Mouse (Mus musculus) liver, adult 2 months (tissue): Measurements from ENCODE around the gene Lmx1a.

Source experiments
- CTCF ChIP-seq: fragments of 200-500 bp; IDR thresholded peaks from 2 replicates; pipeline ENCODE4 v1.5.1; 2011; ENCODE audit warnings: low read depth, low read length, control low read depth
- POLR2A ChIP-seq: fragments of 200-500 bp; IDR thresholded peaks from 2 replicates; pipeline ENCODE4 v1.6.1; 2011; ENCODE audit warnings: low read length, control low read depth; ENCODE audit not compliant: insufficient read depth; ENCODE audit errors: extremely low read depth

DNA sequence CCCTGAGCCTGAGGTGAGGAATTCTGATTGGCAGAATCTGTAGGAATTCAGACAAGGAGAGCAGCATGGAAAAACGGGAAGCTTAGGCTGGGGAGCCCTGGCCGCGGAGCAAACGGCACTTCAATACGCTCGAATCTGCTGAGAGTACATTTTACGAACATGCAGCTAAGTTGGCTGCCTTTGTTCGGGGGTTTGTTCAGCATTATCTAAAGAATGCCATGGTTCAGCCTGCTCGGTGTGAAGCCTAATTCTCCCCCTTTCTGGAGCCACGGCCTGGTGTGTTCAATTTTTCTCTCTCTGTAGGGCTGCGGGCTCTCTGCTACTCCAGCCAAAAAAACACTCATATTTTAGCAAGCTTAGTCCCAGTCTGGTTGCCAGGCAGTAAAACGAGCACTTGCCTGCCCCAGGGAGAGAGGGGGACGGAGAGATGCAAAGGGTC is 72.8 kb downstream of the Lmx1a start:
- TF ChIP-seq CTCF (no peak), POLR2A (no peak)
